Mouse (Mus musculus) embryonic facial prominence, embryonic 11.5 days (tissue): ENCODE measurements at regions not wholly inside any gene's neighbourhood (a gene's known extent, or its start where the extent isn't known, plus 50 kb on each side); places are given as distances from the start of the nearest gene placed in this dataset.
"Not testable (repeated sequence)": the region's sequence is repeated elsewhere in the genome, so short reads cannot be mapped to it uniquely, and the experiment has no call there.

ENCODE experiments used
- ATAC-seq: fragments of 200-750 bp; cut with Nextera tagmentation; replicated peaks from 2 replicates; pipeline ENCODE4 v1.8.0; 2017; ENCODE audit warnings: low read depth; ENCODE audit not compliant: insufficient number of reproducible peaks, low FRiP score, low TSS enrichment
- DNase-seq: peaks from one replicate; pipeline ENCODE4 v3.0.0-alpha.2; 2015; ENCODE audit warnings: low spot score
- H3K27ac ChIP-seq: fragments of 300-500 bp; sonication (generic); replicated peaks from 2 replicates; pipeline ENCODE4 v1.5.1; 2014; ENCODE audit warnings: mild to moderate bottlenecking, low read depth, low read length, control low read depth
- H3K27me3 ChIP-seq: fragments of 300-500 bp; sonication (generic); 2 replicates; pipeline ENCODE4 v1.6.1; 2014; ENCODE audit warnings: mild to moderate bottlenecking, low read length, moderate library complexity, mixed read lengths; ENCODE audit not compliant: control insufficient read depth, insufficient read depth
- H3K36me3 ChIP-seq: fragments of 300-500 bp; sonication (generic); replicated peaks from 2 replicates; pipeline ENCODE4 v1.6.1; 2014; ENCODE audit warnings: low read depth, mild to moderate bottlenecking, low read length, moderate library complexity, mixed read lengths; ENCODE audit not compliant: control insufficient read depth, insufficient read depth
- H3K4me1 ChIP-seq: fragments of 300-500 bp; sonication (generic); 2 replicates; pipeline ENCODE4 v1.6.1; 2014; ENCODE audit warnings: low read length, mixed read lengths; ENCODE audit not compliant: control insufficient read depth, insufficient read depth
- H3K4me2 ChIP-seq: fragments of 300-500 bp; sonication (generic); 2 replicates; pipeline ENCODE4 v1.6.1; 2014; ENCODE audit warnings: low read depth, mild to moderate bottlenecking, control low read depth, low read length, moderate library complexity
- H3K4me3 ChIP-seq: fragments of 300-500 bp; sonication (generic); 2 replicates; pipeline ENCODE4 v1.5.1; 2014; ENCODE audit warnings: low read depth, low read length, control low read depth
- H3K9ac ChIP-seq: fragments of 300-500 bp; sonication (generic); replicated peaks from 2 replicates; pipeline ENCODE4 v1.6.1; 2014; ENCODE audit warnings: mild to moderate bottlenecking, control low read depth, low read length
- H3K9me3 ChIP-seq: fragments of 300-500 bp; sonication (generic); replicated peaks from 2 replicates; pipeline ENCODE4 v1.6.1; 2016; ENCODE audit warnings: mild to moderate bottlenecking, low read length, inconsistent platforms, mixed read lengths; ENCODE audit not compliant: control insufficient read depth
- WGBS: fragments of 180-500 bp; shearing (Covaris S2); extraction: QIAGEN DNeasy Blood & Tissue Kit; methylation state at CpG from one replicate; pipeline ENCODE4 v1.1.7; 2014; 5-methylcytosine and 5-hydroxymethylcytosine counted together

GRCm38 (mm10) chr8:57110765-57111402, 209.9 kb upstream of the Hand2 start:
- not testable (repeated sequence) for H3K36me3 ChIP-seq, H3K27ac ChIP-seq, ATAC-seq, DNase-seq, H3K4me2 ChIP-seq, H3K4me3 ChIP-seq, H3K9me3 ChIP-seq, H3K4me1 ChIP-seq, H3K9ac ChIP-seq, H3K27me3 ChIP-seq
- 43% methylated on average over 2 of the region's 6 CpGs for WGBS

- no peaks in the 10 kb centered on the region for H3K4me1 ChIP-seq
- no peak for ATAC-seq
- WGBS: 66% methylated on average over 2 of the region's 2 CpGs
Measured at GRCm38 (mm10) chr8:57111403-57111771, 209.4 kb upstream of the Hand2 start.

DNA sequence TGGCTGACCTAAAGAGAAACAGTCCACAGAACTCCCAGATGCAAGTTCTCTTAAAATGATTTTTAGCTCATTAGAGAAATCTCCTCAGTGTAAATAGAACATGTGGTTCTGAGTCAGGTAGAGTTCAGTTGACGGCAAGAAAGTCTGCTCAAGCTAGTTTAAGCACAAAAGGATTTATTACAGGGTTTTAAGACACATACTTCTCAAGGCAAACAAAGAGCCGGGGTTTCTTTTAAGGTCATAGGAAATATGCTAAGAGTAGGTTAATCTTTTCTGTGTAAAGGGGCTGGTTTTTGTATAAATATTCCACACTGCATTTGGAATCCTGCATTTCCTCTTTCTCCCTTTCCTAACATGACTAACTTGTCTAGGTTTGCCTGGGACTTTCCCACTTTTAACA, 206.9 kb upstream of the Hand2 start:
- no peak for ATAC-seq
- no peaks in the 10 kb centered on the region for H3K4me1 ChIP-seq
- H3K27me3 ChIP-seq: no peaks in the 10 kb centered on the region
- H3K27ac ChIP-seq: no peak overlapping the region
- no peak overlapping the region for H3K4me3 ChIP-seq
- no peak overlapping the region for H3K9ac ChIP-seq
- DNase-seq: no peak
- H3K9me3 ChIP-seq: no peaks in the 10 kb centered on the region
- no peaks in the 10 kb centered on the region for H3K36me3 ChIP-seq
- WGBS: 67% methylated on average over 2 of the region's 2 CpGs
- no peak overlapping the region for H3K4me2 ChIP-seq

More at GRCm38 (mm10) chr8:57111403-57111771, 209.4 kb upstream of the Hand2 start:
- Histone ChIP-seq H3K9me3 (no peaks in the 10 kb centered on the region), H3K27ac (no peak overlapping the region), H3K36me3 (no peaks in the 10 kb centered on the region), H3K4me2 (no peak overlapping the region), H3K4me3 (no peak overlapping the region), H3K27me3 (no peaks in the 10 kb centered on the region), H3K9ac (no peak overlapping the region)
- no peak for DNase-seq

- H3K9me3 ChIP-seq: no peaks in the 10 kb centered on the region
- no peak overlapping the region for H3K4me3 ChIP-seq
- H3K27ac ChIP-seq: no peak overlapping the region
- 95% methylated on average over 2 of the region's 2 CpGs for WGBS
- no peak overlapping the region for H3K4me2 ChIP-seq
- no peaks in the 10 kb centered on the region for H3K27me3 ChIP-seq
- DNase-seq (no peak), ATAC-seq (no peak)
- no peaks in the 10 kb centered on the region for H3K36me3 ChIP-seq
- no peaks in the 10 kb centered on the region for H3K4me1 ChIP-seq
- H3K9ac ChIP-seq: no peak overlapping the region
Measured at GRCm38 (mm10) chr8:57115303-57115702, 205.5 kb upstream of the Hand2 start.

DNA sequence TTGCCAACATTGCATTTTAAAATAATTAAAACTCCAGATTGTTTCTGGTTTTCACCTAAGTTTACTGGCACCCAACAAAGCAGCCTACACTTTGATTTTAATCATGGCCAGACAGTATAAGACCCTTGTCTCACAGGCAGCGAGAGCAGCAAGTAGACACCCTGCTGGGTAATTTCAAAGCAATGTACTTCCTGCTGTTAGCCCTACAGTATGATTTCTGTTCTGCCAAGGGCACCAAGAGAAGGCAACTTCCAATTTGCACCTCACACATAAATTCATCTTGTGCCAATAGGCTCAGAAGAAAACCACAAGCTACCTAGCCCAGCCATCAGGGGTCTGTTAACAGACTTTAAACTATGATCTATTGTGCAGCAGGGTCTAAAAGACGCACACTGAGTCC, 186.7 kb upstream of the Hand2 start:
- Histone ChIP-seq H3K27me3 (no peaks in the 10 kb centered on the region), H3K9ac (no peak overlapping the region), H3K9me3 (no peaks in the 10 kb centered on the region), H3K27ac (no peak overlapping the region), H3K4me3 (no peak overlapping the region), H3K4me2 (no peak overlapping the region), H3K36me3 (no peaks in the 10 kb centered on the region), H3K4me1 (no peaks in the 10 kb centered on the region)
- ATAC-seq (no peak), DNase-seq (no peak)
- 32% methylated on average over 2 of the region's 2 CpGs for WGBS

- no peaks in the 10 kb centered on the region for H3K36me3 ChIP-seq
- H3K9ac ChIP-seq: no peak overlapping the region
- no peak overlapping the region for H3K27ac ChIP-seq
- no peaks in the 10 kb centered on the region for H3K9me3 ChIP-seq
- no peaks in the 10 kb centered on the region for H3K4me1 ChIP-seq
- ATAC-seq (no peak), DNase-seq (no peak)
- WGBS: 85% methylated on average over 5 of the region's 5 CpGs
- H3K4me3 ChIP-seq: no peak overlapping the region
- H3K4me2 ChIP-seq: no peak overlapping the region
- no peaks in the 10 kb centered on the region for H3K27me3 ChIP-seq
Measured at GRCm38 (mm10) chr8:57134726-57135125, 186.1 kb upstream of the Hand2 start.

- Histone ChIP-seq H3K27ac (no peak overlapping the region), H3K4me1 (no peaks in the 10 kb centered on the region), H3K4me2 (no peak overlapping the region), H3K9ac (no peak overlapping the region), H3K36me3 (no peaks in the 10 kb centered on the region), H3K4me3 (no peak overlapping the region), H3K27me3 (no peaks in the 10 kb centered on the region), H3K9me3 (no peaks in the 10 kb centered on the region)
- ATAC-seq: no peak
- 75% methylated on average over 5 of the region's 5 CpGs for WGBS
- DNase-seq: no peak
Measured at GRCm38 (mm10) chr8:57148036-57148435, 172.7 kb upstream of the Hand2 start.

GRCm38 (mm10) chr8:57191153-57191552, 129.6 kb upstream of the Hand2 start:
- Histone ChIP-seq H3K4me1 (no peaks in the 10 kb centered on the region), H3K27me3 (no peaks in the 10 kb centered on the region), H3K27ac (no peak overlapping the region), H3K4me3 (no peak overlapping the region), H3K36me3 (no peaks in the 10 kb centered on the region), H3K4me2 (no peak overlapping the region), H3K9ac (no peak overlapping the region), H3K9me3 (no peaks in the 10 kb centered on the region)
- WGBS: 88% methylated on average over 2 of the region's 2 CpGs
- ATAC-seq (no peak), DNase-seq (no peak)
